In the genomic region with DNA sequence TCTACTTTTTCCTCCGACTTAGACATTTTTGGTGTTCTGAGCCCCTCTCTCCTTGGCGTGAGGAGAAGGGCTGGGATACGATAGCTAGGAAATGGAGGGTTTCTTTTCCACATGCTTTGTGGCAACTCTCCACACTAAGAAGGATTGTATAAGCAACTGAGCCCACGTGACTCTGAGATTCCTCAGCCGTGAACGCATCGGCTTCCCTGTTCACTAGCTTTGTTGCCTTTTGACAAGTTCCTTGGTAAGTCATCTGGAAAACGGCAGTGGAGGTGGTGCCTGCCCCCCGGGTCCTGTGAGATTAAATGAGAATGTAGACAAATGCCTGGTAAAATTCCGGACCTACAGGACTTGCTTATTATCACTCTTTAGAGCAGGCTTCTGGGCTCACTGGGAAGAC, we compare ENCODE assay signal across 10 mouse cellular contexts.
DNase-seq lines count a peak whose midpoint lies in the region; ATAC-seq and TF ChIP-seq lines count a peak whose summit lies in the region.
"Had no signal": no experiment of that assay in that cellular context is flagged by ENCODE, and none has a peak within 500 bp of the region (broad histone marks: within the 10 kb centered on the region; RNA-seq: fewer than 3 reads in every experiment).

No protein-coding gene starts in this region.

- DNase-seq in intestine, embryonic 14.5 days (ENCODE audit: low spot score) = no peak
- DNase-seq in hindbrain, embryonic 10.5 days (ENCODE audit: low spot score) = peak; percentile 31
- DNase-seq in kidney, postnatal 25 days = peak; percentile 69 to 80
- no peak for DNase-seq in adrenal gland, postnatal 25 days
- no peak for DNase-seq in adrenal gland, postnatal 14 days
- no peak for DNase-seq in ovary, postnatal 10 days (ENCODE audit: low spot score)
- DNase-seq: adrenal gland, postnatal 36 days; layer of hippocampus, adult 9-11 months had no signal

- 48% methylated on average over 10 of the region's 10 CpGs for WGBS in intestine, embryonic 14.5 days
- WGBS in intestine, postnatal 0 days = 59% methylated on average over 10 of the region's 10 CpGs
- 36% methylated on average over 10 of the region's 10 CpGs for WGBS in hindbrain, embryonic 10.5 days
- 42% methylated on average over 10 of the region's 10 CpGs for WGBS in stomach, embryonic 16.5 days

- no peaks in the 10 kb centered on the region for H3K36me3 ChIP-seq in intestine, embryonic 14.5 days (ENCODE audit: control insufficient read depth, insufficient read depth, low read length)
- H3K36me3 ChIP-seq in intestine, postnatal 0 days (ENCODE audit: control insufficient read depth, insufficient read depth) = no peaks in the 10 kb centered on the region
- 0 out of 2 replicates have a peak, but pooled peaks cover 3% of the 10 kb centered on the region for H3K36me3 ChIP-seq in hindbrain, embryonic 10.5 days
- no peaks in the 10 kb centered on the region for H3K36me3 ChIP-seq in stomach, embryonic 16.5 days (ENCODE audit: control insufficient read depth, insufficient read depth, low read length)

- no peak overlapping the region for H3K9ac ChIP-seq in intestine, embryonic 14.5 days (ENCODE audit: low read length)
- no peak overlapping the region for H3K9ac ChIP-seq in intestine, postnatal 0 days (ENCODE audit: low read depth, low read length)
- H3K9ac ChIP-seq in stomach, embryonic 16.5 days (ENCODE audit: low read length) = no peak overlapping the region

- H3K4me2 ChIP-seq in intestine, embryonic 14.5 days (ENCODE audit: low read length) = peak overlapping the region; percentile 5; the same call in 1 of the 2 replicates
- no peak overlapping the region for H3K4me2 ChIP-seq in intestine, postnatal 0 days (replicated peaks; ENCODE audit: low read depth)
- peak overlapping the region; percentile 31; the same call in 1 of the 2 replicates for H3K4me2 ChIP-seq in stomach, embryonic 16.5 days (ENCODE audit: low read depth, low read length)

- no peaks in the 10 kb centered on the region for H3K9me3 ChIP-seq in intestine, embryonic 14.5 days (ENCODE audit: control insufficient read depth, low read length)
- H3K9me3 ChIP-seq in intestine, postnatal 0 days (ENCODE audit: control insufficient read depth) = no peaks in the 10 kb centered on the region
- H3K9me3 ChIP-seq in hindbrain, embryonic 10.5 days = no peaks in the 10 kb centered on the region
- H3K9me3 ChIP-seq in stomach, embryonic 16.5 days (replicated peaks; ENCODE audit: control insufficient read depth, low read length) = no peaks in the 10 kb centered on the region

- H3K4me1 ChIP-seq in intestine, embryonic 14.5 days (replicated peaks; ENCODE audit: control insufficient read depth, insufficient read depth, low read length) = peaks cover 9% of the 10 kb centered on the region; the same call in 1 of the 2 replicates
- no peaks in the 10 kb centered on the region for H3K4me1 ChIP-seq in intestine, postnatal 0 days (replicated peaks; ENCODE audit: control insufficient read depth, insufficient read depth, low read length)
- H3K4me1 ChIP-seq in hindbrain, embryonic 10.5 days (replicated peaks) = peaks cover 10% of the 10 kb centered on the region; the same call in 1 of the 2 replicates
- peaks cover 2% of the 10 kb centered on the region; the same call in 1 of the 2 replicates for H3K4me1 ChIP-seq in stomach, embryonic 16.5 days (ENCODE audit: control insufficient read depth, insufficient read depth, low read length)

- no peak overlapping the region for H3K4me3 ChIP-seq in intestine, embryonic 14.5 days (ENCODE audit: low read depth, low read length)
- no peak overlapping the region for H3K4me3 ChIP-seq in intestine, postnatal 0 days (ENCODE audit: low read depth, low read length)
- no peak overlapping the region for H3K4me3 ChIP-seq in hindbrain, embryonic 10.5 days
- H3K4me3 ChIP-seq in stomach, embryonic 16.5 days (replicated peaks; ENCODE audit: low read length) = no peak overlapping the region

- no peaks in the 10 kb centered on the region for H3K27me3 ChIP-seq in intestine, embryonic 14.5 days (replicated peaks; ENCODE audit: control insufficient read depth, insufficient read depth, low read length)
- no peaks in the 10 kb centered on the region for H3K27me3 ChIP-seq in intestine, postnatal 0 days (replicated peaks; ENCODE audit: control insufficient read depth, insufficient read depth, low read length)
- no peaks in the 10 kb centered on the region for H3K27me3 ChIP-seq in hindbrain, embryonic 10.5 days (ENCODE audit: insufficient read depth, poor library complexity, severe bottlenecking)
- H3K27me3 ChIP-seq in stomach, embryonic 16.5 days (ENCODE audit: control insufficient read depth, insufficient read depth, low read length) = no peaks in the 10 kb centered on the region

- TF ChIP-seq CTCF in intestine, postnatal 0 days (IDR thresholded peaks at IDR 0.05; ENCODE audit: low read depth) = no peak

- ATAC-seq in intestine, embryonic 14.5 days (replicated peaks; ENCODE audit: low FRiP score, low TSS enrichment, low read depth) = no peak
- no peak for ATAC-seq in intestine, postnatal 0 days
- ATAC-seq in stomach, embryonic 16.5 days (ENCODE audit: insufficient read depth, low FRiP score) = no peak

- H3K27ac ChIP-seq in intestine, embryonic 14.5 days (ENCODE audit: low read depth) = no peak overlapping the region
- no peak overlapping the region for H3K27ac ChIP-seq in intestine, postnatal 0 days (ENCODE audit: low read depth, low read length)
- H3K27ac ChIP-seq in hindbrain, embryonic 10.5 days = no peak overlapping the region
- 0 out of 2 replicates have a peak overlapping the region, but pooled peaks have one; percentile 1 for H3K27ac ChIP-seq in stomach, embryonic 16.5 days (ENCODE audit: low read length)

Comparison
In these comparisons a context has a peak if more than half of its experiments do, and no peak if none do; other contexts are left out.
1. DNase-seq: peak in hindbrain, embryonic 10.5 days (single experiment) and kidney, postnatal 25 days (2 of 2); none in intestine, embryonic 14.5 days (single experiment), adrenal gland, postnatal 25 days (single experiment), adrenal gland, postnatal 14 days (single experiment) and ovary, postnatal 10 days (single experiment).